ENCODE assay signal across 21 mouse cellular contexts in the genomic region with DNA sequence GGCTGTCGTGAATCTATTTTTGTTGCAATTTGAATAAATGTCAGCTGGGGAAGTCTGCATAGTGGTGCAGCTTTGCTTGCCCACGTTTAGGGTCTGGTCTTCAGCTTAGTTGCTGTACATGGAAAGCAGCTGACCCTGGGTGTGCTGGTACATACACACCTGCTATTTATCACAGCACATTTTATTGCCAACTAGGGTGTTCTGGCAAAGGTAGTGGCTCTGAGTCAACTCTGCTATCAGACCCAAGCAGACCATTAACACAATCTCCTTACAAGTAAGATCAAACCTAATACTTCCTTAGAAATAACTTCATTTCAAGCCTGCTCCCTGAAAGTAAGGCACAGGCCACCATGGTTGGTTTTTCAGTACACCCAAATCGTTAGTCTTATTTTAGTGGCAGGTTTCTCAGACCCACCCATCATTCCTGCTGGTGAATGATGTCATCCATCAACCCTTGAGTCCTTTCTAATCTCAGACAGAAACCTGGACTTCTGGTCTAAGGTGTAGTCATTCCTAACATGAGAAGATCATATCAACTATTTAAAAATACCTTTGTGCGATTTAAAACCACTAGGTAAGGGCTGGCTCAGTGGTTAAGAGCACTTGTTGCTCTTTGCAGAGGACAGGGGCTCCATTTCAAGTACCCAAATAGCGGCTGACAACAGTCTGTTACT.
"Had no signal": no experiment of that assay in that cellular context is flagged by ENCODE, and none has a peak within 500 bp of the region (broad histone marks: within the 10 kb centered on the region; RNA-seq: fewer than 3 reads in every experiment).

No protein-coding gene starts in this region.

- H3K27ac ChIP-seq: limb, embryonic 10.5 days; limb, embryonic 13.5 days; liver, embryonic 12.5 days; liver, embryonic 15.5 days; lung, embryonic 15.5 days; midbrain, embryonic 10.5 days; midbrain, embryonic 13.5 days had no signal

- H3K4me1 ChIP-seq: limb, embryonic 10.5 days; limb, embryonic 13.5 days; liver, embryonic 12.5 days; liver, embryonic 15.5 days; lung, embryonic 15.5 days; megakaryocyte, embryonic 14.5 days had no signal

- H3K9me3 ChIP-seq: limb, embryonic 10.5 days; liver, embryonic 12.5 days; liver, embryonic 15.5 days; lung, embryonic 15.5 days; megakaryocyte, embryonic 14.5 days; midbrain, embryonic 10.5 days had no signal

- H3K27me3 ChIP-seq: limb, embryonic 13.5 days; liver, embryonic 12.5 days; liver, embryonic 15.5 days; midbrain, embryonic 13.5 days had no signal

- H3K9ac ChIP-seq: limb, embryonic 13.5 days; liver, embryonic 12.5 days; liver, embryonic 15.5 days; lung, embryonic 15.5 days; midbrain, embryonic 13.5 days had no signal

- ATAC-seq: liver, embryonic 12.5 days; midbrain, embryonic 13.5 days; midbrain, embryonic 16.5 days had no signal

- H3K4me2 ChIP-seq: limb, embryonic 13.5 days; liver, embryonic 12.5 days; liver, embryonic 15.5 days; lung, embryonic 15.5 days; midbrain, embryonic 13.5 days had no signal

- DNase-seq: kidney, adult 18-20 months; kidney, adult 9 months; kidney, postnatal 14 days; kidney, postnatal 4 days; liver; lung, adult 18-20 months; lung, postnatal 10 days; lung, postnatal 36 days; right cerebral cortex, postnatal 14 days; right cerebral cortex, postnatal 4 days; spleen, adult 18-20 months; thymus, postnatal 25 days had no signal

- H3K36me3 ChIP-seq: limb, embryonic 10.5 days; limb, embryonic 13.5 days; liver, embryonic 12.5 days; liver, embryonic 15.5 days; lung, embryonic 15.5 days; midbrain, embryonic 10.5 days; midbrain, embryonic 13.5 days had no signal

- H3K4me3 ChIP-seq: limb, embryonic 10.5 days; limb, embryonic 13.5 days; liver, embryonic 12.5 days; liver, embryonic 15.5 days; lung, embryonic 15.5 days; megakaryocyte, embryonic 14.5 days; midbrain, embryonic 10.5 days; midbrain, embryonic 13.5 days had no signal
